Mouse (Mus musculus): ENCODE measurements around the gene F2r. TPM values are rescaled to one million over a fixed set of nuclear protein-coding genes. Genes with fewer than 3 reads are reported as not detected.

Gene F2r
- polyA plus RNA-seq, 1 experiment from 2014 or later, result 60.0 TPM

DNA sequence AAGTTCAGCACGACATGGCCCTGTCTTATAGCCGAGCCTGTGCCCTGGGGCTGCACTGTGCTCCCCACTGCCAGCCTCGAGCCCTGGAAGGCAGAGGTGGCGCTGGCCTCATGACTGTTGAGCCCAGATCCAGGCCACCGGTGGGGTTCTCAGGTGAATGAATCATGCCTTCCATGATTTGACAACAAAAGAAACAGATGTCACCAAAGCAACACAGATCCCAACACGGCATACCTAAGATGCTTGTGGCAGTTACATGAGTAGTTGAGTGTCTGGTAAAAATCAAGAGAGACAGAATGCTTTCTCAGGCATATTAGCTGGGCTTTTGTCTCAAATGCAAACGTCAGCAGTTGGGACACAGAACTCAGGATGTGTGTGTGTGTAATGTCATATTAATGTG is 25.5 kb upstream of the F2r start:
- Histone ChIP-seq H3K36me3 (no peaks in the 10 kb centered on the region), H3K27me3 (no peaks in the 10 kb centered on the region), H3K4me1 (replicated peaks) (peaks cover 11% of the 10 kb centered on the region), H3K4me2 (no peak overlapping the region), H3K27ac (replicated peaks) (no peak overlapping the region), H3K4me3 (no peak overlapping the region), H3K9me3 (no peaks in the 10 kb centered on the region), H3K9ac (no peak overlapping the region)
- no peak for ATAC-seq (ENCODE audit: low FRiP score, low read depth)
- WGBS, result 73% methylated on average over 7 of the region's 7 CpGs

DNA sequence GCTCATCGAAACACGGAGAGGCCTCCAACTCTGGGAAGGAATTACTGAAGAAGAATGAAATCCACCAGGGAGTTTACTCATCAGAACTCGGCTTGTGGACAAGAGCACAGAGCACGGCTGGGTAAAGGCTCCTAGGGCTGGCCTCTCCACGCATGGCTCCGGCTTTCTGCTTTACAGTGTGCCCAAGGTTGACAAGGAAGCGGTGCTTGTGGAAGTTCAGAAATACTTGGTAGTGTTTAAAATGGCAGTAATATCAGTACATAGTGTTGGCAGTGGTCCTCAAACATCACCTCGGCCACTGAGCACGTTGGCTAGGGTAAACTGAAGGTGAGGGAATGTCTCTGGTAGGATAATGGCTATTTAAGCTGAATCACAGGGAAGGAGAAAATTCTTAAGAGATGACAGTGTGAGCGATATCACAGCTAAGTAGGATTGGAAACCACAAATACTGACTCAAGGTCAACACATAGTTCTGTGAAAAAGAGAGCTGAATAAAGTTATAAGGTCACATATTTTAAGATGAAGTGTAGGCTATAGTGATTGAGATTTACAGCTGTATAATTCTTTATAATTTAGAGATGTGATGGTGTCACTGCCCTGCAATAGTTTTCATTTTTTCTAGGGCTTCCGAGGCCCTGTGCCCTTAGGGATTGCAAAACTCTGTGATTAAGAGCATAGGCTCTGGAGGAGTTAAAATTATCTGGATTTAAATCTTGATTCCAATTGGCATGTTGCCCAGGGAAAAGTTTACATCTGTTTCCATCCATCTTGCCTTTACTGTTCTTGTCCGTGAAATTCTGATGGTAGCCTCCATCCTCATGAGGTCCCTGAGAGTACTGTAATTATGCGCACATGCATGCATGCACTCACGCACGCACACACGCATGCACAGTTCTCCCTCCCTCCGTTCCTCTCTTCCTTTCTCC is 23.0 kb upstream of the F2r start:
- Histone ChIP-seq H3K27me3 (no peaks in the 10 kb centered on the region), H3K4me1 (replicated peaks) (peaks cover 20% of the 10 kb centered on the region), H3K4me2 (no peak overlapping the region), H3K9me3 (no peaks in the 10 kb centered on the region), H3K27ac (replicated peaks) (no peak overlapping the region), H3K4me3 (no peak overlapping the region), H3K9ac (no peak overlapping the region), H3K36me3 (no peaks in the 10 kb centered on the region)
- ATAC-seq (ENCODE audit: low FRiP score, low read depth), result no peak
- WGBS, result 90% methylated on average over 17 of the region's 17 CpGs

DNA sequence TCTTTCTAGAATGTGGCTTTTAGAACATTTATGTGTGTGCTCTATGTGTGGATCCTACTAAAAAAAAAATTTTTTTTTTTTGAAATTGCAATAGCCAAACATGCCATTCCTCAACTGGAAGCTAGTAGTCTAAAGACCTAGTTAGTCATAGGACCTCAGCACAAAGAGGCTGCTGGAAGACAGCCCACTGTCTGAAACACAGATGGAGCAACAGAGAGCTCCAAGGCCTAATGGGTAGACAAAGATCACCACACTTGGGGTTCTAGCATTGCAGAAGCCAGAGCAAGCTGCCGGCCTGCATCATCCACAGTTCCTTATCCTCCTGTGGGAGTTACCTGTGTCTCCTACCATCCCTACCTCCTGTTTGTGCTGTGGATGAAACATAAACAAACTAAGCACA is 22.1 kb upstream of the F2r start:
- H3K36me3 ChIP-seq, result no peaks in the 10 kb centered on the region
- H3K27ac ChIP-seq (replicated peaks), result no peak overlapping the region
- H3K4me3 ChIP-seq, result no peak overlapping the region
- WGBS, result 82% methylated on average over 1 of the region's 1 CpGs
- no peak overlapping the region for H3K4me2 ChIP-seq
- H3K4me1 ChIP-seq (replicated peaks), result peaks cover 20% of the 10 kb centered on the region
- H3K27me3 ChIP-seq, result no peaks in the 10 kb centered on the region
- no peaks in the 10 kb centered on the region for H3K9me3 ChIP-seq
- no peak for ATAC-seq (ENCODE audit: low FRiP score, low read depth)
- H3K9ac ChIP-seq, result no peak overlapping the region

DNA sequence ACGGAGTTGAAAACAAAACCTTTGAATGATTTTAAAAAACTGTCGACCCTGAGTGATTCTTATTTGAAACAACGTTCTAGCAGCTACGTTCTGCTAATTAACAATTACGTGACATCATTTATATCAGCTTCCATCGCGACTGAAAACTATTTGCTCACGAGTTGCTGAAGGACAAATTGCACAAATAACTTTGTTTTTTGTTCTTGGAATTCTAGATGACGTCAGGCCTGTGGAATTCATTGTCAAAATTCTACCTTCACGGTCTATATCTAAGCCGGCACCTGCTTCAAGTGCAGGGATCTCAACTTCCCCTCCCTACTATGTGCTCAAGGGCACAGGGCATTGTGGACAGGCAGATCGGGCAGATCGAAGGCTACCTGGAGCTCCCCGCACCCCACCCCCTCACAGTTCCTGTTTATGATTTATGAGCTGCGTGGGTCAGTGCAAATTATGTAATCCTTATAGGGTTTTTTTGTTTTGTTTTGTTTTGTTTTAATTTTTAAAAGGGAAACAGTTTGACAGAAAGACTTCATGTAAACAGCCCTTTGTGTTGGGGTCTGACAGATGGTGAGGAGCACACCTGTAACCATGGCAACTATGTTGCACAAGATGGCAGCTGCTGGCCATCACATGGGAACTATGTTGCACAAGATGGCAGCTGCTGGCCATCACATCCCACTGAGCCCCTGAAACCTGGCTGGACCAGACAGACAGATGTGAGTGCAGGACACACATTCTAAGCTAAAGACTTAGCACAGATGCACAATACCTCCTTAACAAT is 21.2 kb upstream of the F2r start:
- ATAC-seq (ENCODE audit: low FRiP score, low read depth), result peak; percentile 78
- 64% methylated on average over 15 of the region's 15 CpGs for WGBS

DNA sequence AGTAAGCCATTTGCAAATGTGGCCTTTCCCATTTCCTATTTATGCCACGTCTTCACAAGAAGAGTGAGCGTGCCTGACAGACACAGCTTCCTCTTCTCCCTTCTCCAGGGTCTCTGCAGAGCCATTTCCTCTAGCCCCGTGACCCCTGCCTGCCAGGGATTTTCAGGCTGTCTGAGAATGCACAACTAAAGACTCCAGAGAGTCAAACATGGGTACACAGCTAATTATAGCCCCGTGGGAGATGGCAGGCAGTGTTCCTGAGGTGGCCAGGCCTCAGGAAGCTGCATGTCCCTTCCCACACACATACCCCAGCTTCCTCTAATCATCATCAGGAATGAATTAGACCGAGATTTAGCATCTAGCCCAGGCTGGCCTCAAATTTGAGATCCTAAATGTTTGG is 20.6 kb upstream of the F2r start:
- Histone ChIP-seq H3K27ac (replicated peaks) (peak overlapping the region; percentile 2), H3K4me1 (replicated peaks) (peaks cover 20% of the 10 kb centered on the region), H3K27me3 (no peaks in the 10 kb centered on the region), H3K4me2 (no peak overlapping the region), H3K9ac (no peak overlapping the region), H3K4me3 (no peak overlapping the region), H3K36me3 (no peaks in the 10 kb centered on the region), H3K9me3 (no peaks in the 10 kb centered on the region)
- 37% methylated on average over 5 of the region's 5 CpGs for WGBS
- ATAC-seq (ENCODE audit: low FRiP score, low read depth), result no peak

More for the DNA sequence above, 21.2 kb upstream of the F2r start:
- Histone ChIP-seq H3K4me3 (no peak overlapping the region), H3K9ac (no peak overlapping the region), H3K27me3 (no peaks in the 10 kb centered on the region), H3K4me2 (no peak overlapping the region), H3K36me3 (no peaks in the 10 kb centered on the region), H3K4me1 (replicated peaks) (peaks cover 20% of the 10 kb centered on the region), H3K27ac (replicated peaks) (peak overlapping the region; percentile 2; the same call in 1 of the 2 replicates), H3K9me3 (no peaks in the 10 kb centered on the region)

DNA sequence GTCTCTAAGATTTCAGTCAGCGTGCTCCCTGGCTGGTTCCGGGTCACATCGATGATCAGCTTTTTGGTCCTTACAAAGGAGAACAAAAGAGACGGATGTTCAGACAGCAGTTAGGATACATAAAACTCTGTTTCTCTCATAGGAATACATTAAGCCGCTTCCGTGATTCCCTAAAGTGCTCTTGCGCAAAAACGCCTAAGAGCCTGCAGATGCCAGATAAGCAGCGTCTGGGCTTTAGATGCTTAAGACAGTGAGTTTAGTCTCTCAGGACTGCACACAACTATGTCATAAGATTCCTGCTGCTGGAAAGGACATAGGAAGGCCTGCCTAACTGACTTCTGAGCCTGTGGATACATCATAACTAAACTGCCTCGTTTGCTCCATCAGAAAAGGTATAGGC is 19.4 kb upstream of the F2r start:
- no peak overlapping the region for H3K27ac ChIP-seq (replicated peaks)
- H3K9ac ChIP-seq, result no peak overlapping the region
- no peaks in the 10 kb centered on the region for H3K27me3 ChIP-seq
- no peaks in the 10 kb centered on the region for H3K9me3 ChIP-seq
- ATAC-seq (ENCODE audit: low FRiP score, low read depth), result no peak
- no peak overlapping the region for H3K4me3 ChIP-seq
- H3K4me2 ChIP-seq, result no peak overlapping the region
- peaks cover 20% of the 10 kb centered on the region for H3K4me1 ChIP-seq (replicated peaks)
- 77% methylated on average over 10 of the region's 10 CpGs for WGBS
- H3K36me3 ChIP-seq, result no peaks in the 10 kb centered on the region

DNA sequence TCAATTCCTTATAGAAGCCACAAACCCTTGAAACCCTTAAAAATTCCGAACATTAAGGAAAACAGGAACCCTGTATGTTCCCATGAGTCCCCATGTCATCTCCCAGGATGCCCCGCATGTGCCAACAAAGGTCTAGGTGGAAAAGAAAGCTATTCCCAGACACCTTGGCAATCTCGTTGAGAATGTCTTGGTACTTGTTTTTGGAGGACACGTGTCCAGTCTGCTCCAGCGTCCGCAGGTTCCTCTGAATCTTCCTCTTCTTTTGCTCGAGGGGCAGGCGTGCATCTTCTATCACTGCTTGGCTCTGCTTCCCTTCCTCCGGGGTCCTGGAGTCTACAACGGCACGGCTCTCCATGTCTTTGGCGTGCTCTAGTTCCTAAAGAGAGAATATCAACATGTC is 17.0 kb upstream of the F2r start:
- Histone ChIP-seq H3K4me1 (replicated peaks) (peaks cover 20% of the 10 kb centered on the region), H3K36me3 (no peaks in the 10 kb centered on the region), H3K27me3 (no peaks in the 10 kb centered on the region), H3K4me2 (no peak overlapping the region), H3K4me3 (no peak overlapping the region), H3K9me3 (no peaks in the 10 kb centered on the region), H3K9ac (no peak overlapping the region), H3K27ac (replicated peaks) (no peak overlapping the region)
- ATAC-seq (ENCODE audit: low FRiP score, low read depth), result no peak
- 94% methylated on average over 12 of the region's 12 CpGs for WGBS

DNA sequence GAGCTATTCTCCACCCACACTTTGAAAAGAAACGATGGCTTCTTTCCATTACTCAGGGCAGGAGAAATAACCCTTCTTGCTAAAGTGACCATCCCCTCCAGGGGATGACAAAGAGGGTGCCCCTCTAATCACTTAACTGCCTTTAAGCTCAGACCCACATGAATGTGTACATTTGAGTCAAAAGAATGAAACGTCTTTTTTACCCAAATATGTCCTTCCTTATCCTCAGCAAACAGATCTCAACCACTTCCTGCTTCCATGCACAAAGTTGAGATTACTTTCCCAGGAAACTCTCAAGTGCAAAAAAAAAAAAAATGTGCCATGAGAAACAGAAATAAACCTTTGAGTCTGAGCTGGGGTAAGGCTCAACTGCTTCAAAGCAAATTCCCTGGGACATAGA is 16.2 kb upstream of the F2r start:
- Histone ChIP-seq H3K36me3 (no peaks in the 10 kb centered on the region), H3K9me3 (no peaks in the 10 kb centered on the region), H3K9ac (no peak overlapping the region), H3K4me3 (no peak overlapping the region), H3K27ac (replicated peaks) (no peak overlapping the region), H3K4me2 (no peak overlapping the region), H3K4me1 (replicated peaks) (peaks cover 17% of the 10 kb centered on the region), H3K27me3 (no peaks in the 10 kb centered on the region)
- no peak for ATAC-seq (ENCODE audit: low FRiP score, low read depth)
- WGBS, result 74% methylated on average over 2 of the region's 2 CpGs

DNA sequence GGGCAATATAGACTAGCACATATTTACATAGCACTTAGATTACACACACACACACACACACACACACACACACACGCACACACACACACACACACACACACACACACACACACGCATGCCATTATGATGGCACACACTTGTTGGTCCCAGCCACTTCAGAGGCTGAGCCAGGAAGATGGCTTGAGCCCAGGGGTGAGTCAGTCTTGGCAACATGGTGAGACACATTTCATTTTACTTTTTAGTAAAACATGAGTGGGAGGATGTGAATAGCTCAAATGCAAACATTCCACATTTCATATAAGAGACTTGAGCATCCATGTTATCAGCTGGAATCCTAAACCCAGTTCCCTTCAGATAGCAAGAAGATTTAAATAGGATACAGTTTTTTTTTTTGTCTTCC is 15.1 kb upstream of the F2r start:
- Histone ChIP-seq H3K4me3 (no peak overlapping the region), H3K27me3 (no peaks in the 10 kb centered on the region), H3K9me3 (no peaks in the 10 kb centered on the region), H3K4me1 (replicated peaks) (peaks cover 6% of the 10 kb centered on the region; the same call in 1 of the 2 replicates), H3K27ac (replicated peaks) (no peak overlapping the region), H3K4me2 (no peak overlapping the region), H3K36me3 (no peaks in the 10 kb centered on the region), H3K9ac (no peak overlapping the region)
- 82% methylated on average over 2 of the region's 2 CpGs for WGBS
- ATAC-seq (ENCODE audit: low FRiP score, low read depth), result no peak

DNA sequence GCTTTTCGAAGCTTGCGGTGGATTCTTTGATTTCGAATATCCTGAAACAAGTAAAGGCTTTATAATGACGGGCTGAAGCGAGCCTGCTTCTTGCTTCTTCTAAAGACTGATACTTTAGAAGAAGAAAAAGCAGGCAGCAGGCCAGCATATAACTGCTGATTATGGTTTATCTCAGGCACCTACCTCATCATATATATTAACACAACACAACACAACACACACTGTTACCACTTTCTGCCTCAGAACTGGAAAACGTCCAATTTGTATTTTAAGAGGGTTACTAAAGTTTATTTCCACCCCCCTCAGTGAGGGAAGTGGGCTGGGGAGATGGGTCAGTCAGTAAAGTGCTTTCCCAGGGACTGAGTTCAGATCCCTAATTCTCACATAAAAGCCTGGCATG is 13.9 kb upstream of the F2r start:
- no peaks in the 10 kb centered on the region for H3K27me3 ChIP-seq
- H3K4me3 ChIP-seq, result no peak overlapping the region
- no peak overlapping the region for H3K9ac ChIP-seq
- WGBS, result 93% methylated on average over 6 of the region's 6 CpGs
- ATAC-seq (ENCODE audit: low FRiP score, low read depth), result no peak
- no peak overlapping the region for H3K4me2 ChIP-seq
- no peaks in the 10 kb centered on the region for H3K4me1 ChIP-seq (replicated peaks)
- no peak overlapping the region for H3K27ac ChIP-seq (replicated peaks)
- H3K36me3 ChIP-seq, result no peaks in the 10 kb centered on the region
- H3K9me3 ChIP-seq, result no peaks in the 10 kb centered on the region

DNA sequence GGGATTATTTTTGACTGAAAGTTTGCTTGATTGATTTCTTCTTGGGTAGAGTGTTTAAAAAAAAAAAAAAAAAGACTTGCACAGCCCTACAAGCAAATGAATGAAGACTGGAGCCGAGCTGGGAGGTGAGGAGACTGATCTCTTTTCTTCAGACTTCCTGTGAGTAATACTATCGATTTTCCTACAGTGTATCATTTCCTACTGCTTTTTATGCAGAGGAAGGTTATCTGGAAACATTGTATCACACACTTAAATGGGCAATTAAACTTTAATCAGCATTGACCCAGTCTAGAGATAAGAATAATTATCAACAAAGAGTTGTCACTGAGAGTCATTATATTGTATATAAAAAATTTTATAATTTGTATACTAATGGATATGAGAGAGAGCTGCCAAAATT is 12.5 kb upstream of the F2r start:
- no peaks in the 10 kb centered on the region for H3K36me3 ChIP-seq
- H3K4me3 ChIP-seq, result no peak overlapping the region
- H3K9ac ChIP-seq, result no peak overlapping the region
- WGBS, result 91% methylated on average over 2 of the region's 2 CpGs
- H3K27me3 ChIP-seq, result no peaks in the 10 kb centered on the region
- ATAC-seq (ENCODE audit: low FRiP score, low read depth), result no peak
- H3K27ac ChIP-seq (replicated peaks), result no peak overlapping the region
- no peak overlapping the region for H3K4me2 ChIP-seq
- H3K9me3 ChIP-seq, result no peaks in the 10 kb centered on the region
- no peaks in the 10 kb centered on the region for H3K4me1 ChIP-seq (replicated peaks)

DNA sequence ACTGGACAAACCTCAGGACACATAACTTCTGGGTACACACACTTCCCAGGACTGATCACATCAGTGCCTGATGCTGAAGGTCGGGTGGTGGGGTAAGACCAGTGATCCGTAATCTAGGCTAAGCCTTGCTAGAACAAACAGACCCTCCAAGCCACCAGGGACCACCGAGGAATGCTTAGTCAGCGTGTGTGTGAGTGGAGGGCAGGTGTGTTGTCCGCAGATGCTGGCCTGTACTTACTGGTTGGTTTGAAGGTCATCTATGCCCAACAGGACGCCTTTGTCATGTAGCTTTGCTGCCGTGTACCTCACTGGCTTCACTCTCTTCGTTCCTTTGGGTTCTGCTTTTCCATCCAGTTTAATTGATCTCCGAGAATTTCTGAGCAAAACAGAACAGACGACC is 11.5 kb upstream of the F2r start:
- H3K27ac ChIP-seq (replicated peaks), result no peak overlapping the region
- no peak overlapping the region for H3K9ac ChIP-seq
- no peaks in the 10 kb centered on the region for H3K9me3 ChIP-seq
- 92% methylated on average over 10 of the region's 10 CpGs for WGBS
- H3K4me3 ChIP-seq, result no peak overlapping the region
- no peaks in the 10 kb centered on the region for H3K4me1 ChIP-seq (replicated peaks)
- no peak for ATAC-seq (ENCODE audit: low FRiP score, low read depth)
- H3K4me2 ChIP-seq, result no peak overlapping the region
- no peaks in the 10 kb centered on the region for H3K36me3 ChIP-seq
- H3K27me3 ChIP-seq, result no peaks in the 10 kb centered on the region

Measured in hindbrain, embryonic 15.5 days (tissue).